Mouse (Mus musculus) C2C12 (cell line): ENCODE measurements around the gene Lpo. TPM values are rescaled to one million over a fixed set of nuclear protein-coding genes. Genes with fewer than 3 reads are reported as not detected.

ENCODE experiments used
- H3K27me3 ChIP-seq: one replicate; pipeline ENCODE4 v1.6.1; 2011; ENCODE audit not compliant: control insufficient read depth, insufficient read depth, insufficient read length
- H3K36me3 ChIP-seq: one replicate; pipeline ENCODE4 v1.6.1; 2011; ENCODE audit not compliant: control insufficient read depth, insufficient read depth
- H3K4me3 ChIP-seq: one replicate; pipeline ENCODE4 v1.5.1; 2011; ENCODE audit warnings: mild to moderate bottlenecking, control low read depth; ENCODE audit not compliant: poor library complexity, insufficient read depth, severe bottlenecking
- H3K79me2 ChIP-seq: one replicate; pipeline ENCODE4 v1.6.1; 2011; ENCODE audit not compliant: control insufficient read depth, insufficient read depth
- H3K79me3 ChIP-seq: one replicate; pipeline ENCODE4 v1.6.1; 2011; ENCODE audit warnings: low read depth, control low read depth
- H3ac ChIP-seq: one replicate; pipeline ENCODE3; 2011; ENCODE audit warnings: low read depth; ENCODE audit not compliant: control insufficient read depth, insufficient read length
- CEBPB ChIP-seq: IDR thresholded peaks from one replicate; pipeline ENCODE4 v1.6.1; 2011; ENCODE audit warnings: low read depth, mild to moderate bottlenecking, control low read depth, moderate library complexity
- CTCF ChIP-seq: IDR thresholded peaks from one replicate; pipeline ENCODE4 v1.5.1; 2011; ENCODE audit not compliant: control insufficient read depth, insufficient read depth, insufficient read length
- FOSL1 ChIP-seq: IDR thresholded peaks from one replicate; pipeline ENCODE4 v1.8.0; 2011; ENCODE audit warnings: mild to moderate bottlenecking, low read length; ENCODE audit not compliant: poor library complexity, insufficient read depth, severe bottlenecking
- MAX ChIP-seq: IDR thresholded peaks from one replicate; pipeline ENCODE4 v1.6.1; 2011; ENCODE audit warnings: mild to moderate bottlenecking, control low read depth
- MYOD1 ChIP-seq: IDR thresholded peaks from one replicate; pipeline ENCODE4 v1.6.1; 2011; ENCODE audit warnings: low read depth; ENCODE audit not compliant: control insufficient read depth, insufficient read length
- MYOG ChIP-seq: IDR thresholded peaks from one replicate; pipeline ENCODE4 v1.6.1; 2011; ENCODE audit not compliant: control insufficient read depth, insufficient read length; ENCODE audit errors: extremely low read depth
- USF1 ChIP-seq: IDR thresholded peaks from one replicate; pipeline ENCODE4 v1.6.1; 2011; ENCODE audit warnings: low read depth, mild to moderate bottlenecking, control low read depth, moderate library complexity
- microRNA-seq: library from miRNA; unstranded; fragments of <30 nt; microRNA quantifications from one replicate; pipeline ENCODE4, GENCODE M21; 2019; ENCODE audit warnings: borderline microRNAs expressed
- polyA plus RNA-seq: library from polyadenylated mRNA; unstranded; fragments of >200 nt; fragmentation: generic; extraction: Trizol; gene quantifications from one replicate; pipeline ENCODE4 v1.2.1, GENCODE M21; 2012; ENCODE audit warnings: missing spikeins

Gene Lpo
- polyA plus RNA-seq, 1 experiment: not detected

DNA sequence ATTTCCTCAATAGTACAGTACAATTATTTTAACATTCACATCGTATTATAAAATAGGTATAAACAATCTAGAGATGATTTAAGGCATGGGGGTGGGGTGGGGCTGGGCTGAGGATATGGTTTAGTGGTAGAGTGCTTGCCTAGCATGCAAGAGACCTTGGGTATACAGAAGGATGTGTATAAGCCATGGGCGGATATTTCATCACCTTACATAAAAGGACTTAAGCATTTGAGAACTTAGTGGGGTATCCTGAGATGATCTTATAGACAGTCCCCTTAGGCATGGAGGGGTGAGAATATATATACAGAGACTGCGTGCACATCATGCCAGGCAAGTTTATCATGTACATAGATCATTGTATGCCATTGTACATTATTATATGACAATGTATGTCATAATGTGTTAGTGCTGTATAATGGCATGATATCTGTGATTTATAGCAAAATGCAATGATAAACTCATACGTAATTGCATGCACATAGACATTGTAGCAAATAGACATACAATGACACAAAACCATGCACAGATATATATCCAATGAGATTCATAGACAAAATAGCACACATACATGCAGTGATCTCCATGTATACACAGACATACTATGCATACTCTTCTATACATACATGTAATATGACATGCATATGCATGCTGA lies 69.0 kb downstream of the Lpo start:
- Histone ChIP-seq H3K79me3 (peaks cover 15% of the 10 kb centered on the region), H3K79me2 (peaks cover 21% of the 10 kb centered on the region), H3K36me3 (peaks cover 9% of the 10 kb centered on the region), H3ac (no peak overlapping the region), H3K27me3 (peaks cover 40% of the 10 kb centered on the region), H3K4me3 (no peak overlapping the region)
- TF ChIP-seq CEBPB: peak; percentile 11
- no peak for TF ChIP-seq MAX
- TF ChIP-seq MYOD1: no peak
- TF ChIP-seq CTCF: no peak

DNA sequence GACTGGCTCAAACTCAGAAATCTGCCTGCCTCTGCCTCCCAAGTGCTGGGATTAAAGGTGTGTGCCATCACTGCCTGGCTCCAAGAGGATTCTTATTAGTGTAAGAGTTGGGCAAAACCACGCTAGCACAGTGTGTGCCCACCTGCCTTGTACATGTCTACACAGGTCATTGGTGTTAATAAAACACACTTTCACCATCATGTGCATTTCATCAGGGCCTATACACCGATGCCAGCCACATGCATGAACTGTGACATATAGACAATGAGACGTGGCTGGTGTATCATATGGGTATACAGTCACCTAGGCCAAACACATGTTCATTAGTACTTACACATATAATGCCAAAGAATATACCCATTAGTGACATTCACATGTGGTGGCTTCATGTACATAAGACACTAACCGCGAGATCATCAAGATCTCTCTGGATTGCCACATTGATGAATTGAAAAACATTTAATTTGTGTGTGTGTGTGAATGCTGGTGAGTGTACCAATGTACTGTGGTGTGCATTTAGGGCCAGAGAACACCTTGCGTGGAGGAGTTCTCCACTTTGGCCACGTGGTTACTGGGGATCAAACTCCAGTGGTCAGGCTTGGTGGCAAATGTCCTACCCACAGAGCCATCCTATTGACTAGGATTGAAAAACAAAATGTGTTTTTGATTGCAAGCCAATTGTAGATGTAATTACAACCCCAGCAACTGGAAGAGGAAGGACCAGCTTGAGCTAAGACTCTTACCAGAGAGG lies 69.8 kb downstream of the Lpo start:
- Histone ChIP-seq H3K4me3 (no peak overlapping the region), H3K36me3 (peaks cover 9% of the 10 kb centered on the region), H3ac (no peak overlapping the region), H3K79me2 (peaks cover 21% of the 10 kb centered on the region), H3K27me3 (peaks cover 33% of the 10 kb centered on the region), H3K79me3 (peaks cover 15% of the 10 kb centered on the region)
- peak; percentile 48 for TF ChIP-seq USF1
- no peak for TF ChIP-seq CTCF
- peak; percentile 55 for TF ChIP-seq MAX

DNA sequence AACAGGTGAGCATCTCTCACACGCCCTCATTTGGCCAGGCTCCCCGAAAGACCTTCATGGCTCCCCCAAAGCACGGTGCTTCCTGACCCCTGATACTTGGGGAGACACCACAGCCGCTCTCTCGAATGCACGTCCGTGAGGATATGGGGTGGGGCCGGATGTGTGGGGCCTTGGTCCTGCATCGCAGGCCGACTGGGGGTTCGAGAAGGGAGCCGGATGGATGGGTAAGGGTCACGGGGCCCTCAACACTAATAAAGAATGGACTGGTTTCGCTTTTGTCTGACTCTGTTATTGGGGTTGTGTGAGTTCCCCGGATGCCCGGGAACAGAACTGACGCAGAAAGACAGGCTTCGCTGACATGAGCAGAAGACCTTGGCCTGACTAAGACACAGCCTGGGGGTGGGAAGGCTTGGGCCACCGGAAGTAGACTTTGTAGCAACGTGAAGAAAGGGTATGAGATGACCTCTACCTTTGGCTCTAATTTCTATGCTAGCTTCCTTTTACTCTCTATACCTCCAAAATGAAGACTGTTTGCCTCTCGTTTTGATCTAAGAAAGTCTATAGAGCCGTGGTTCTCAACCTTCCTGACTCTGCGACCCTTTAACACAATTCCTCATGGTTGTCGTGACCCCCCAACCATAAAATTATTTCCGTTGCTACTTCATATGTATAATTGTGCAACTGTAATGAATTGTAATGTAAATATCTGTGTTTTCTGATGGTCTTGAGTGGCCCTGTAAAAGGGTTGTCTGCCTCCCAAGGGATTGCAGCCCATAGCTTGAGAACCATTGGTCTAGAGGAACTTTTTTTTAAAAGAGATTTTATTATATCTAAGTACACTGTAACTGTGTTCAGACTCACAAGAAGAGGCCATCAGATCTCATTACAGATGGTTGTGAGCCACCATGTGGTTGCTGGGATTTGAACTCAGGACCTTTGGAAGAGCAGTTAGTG lies 70.8 kb downstream of the Lpo start:
- no peak overlapping the region for H3ac ChIP-seq
- peaks cover 15% of the 10 kb centered on the region for H3K79me3 ChIP-seq
- peak overlapping the region; percentile 41 for H3K4me3 ChIP-seq
- peaks cover 22% of the 10 kb centered on the region for H3K27me3 ChIP-seq
- no peak for TF ChIP-seq MYOD1
- no peak for TF ChIP-seq CTCF
- no peak for TF ChIP-seq CEBPB
- TF ChIP-seq USF1: no peak
- no peak for TF ChIP-seq FOSL1
- no peak for TF ChIP-seq MYOG
- no peak for TF ChIP-seq MAX
- peaks cover 9% of the 10 kb centered on the region for H3K36me3 ChIP-seq
- peaks cover 21% of the 10 kb centered on the region for H3K79me2 ChIP-seq

Small RNA genes lying within 50 kb of the gene (microRNA-seq; reads per million reads assigned to microRNA genes)
- gene Mir142 (not detected), gene Mir142b (not detected)

Other genes starting within 250 kb of the Lpo start
- gene Mtmr4, start 236.1 kb downstream of the Lpo start, polyA plus RNA-seq: 28.0 TPM
- gene Hsf5, start 211.1 kb downstream of the Lpo start, polyA plus RNA-seq: 0.02 TPM
- gene Rnf43, start 165.6 kb downstream of the Lpo start, polyA plus RNA-seq: not detected
- 214 TPM for gene Supt4a, start 90.7 kb downstream of the Lpo start, polyA plus RNA-seq
- not detected for gene Tspoap1, start 67.7 kb downstream of the Lpo start, polyA plus RNA-seq
- gene Mpo, start 34.7 kb downstream of the Lpo start, polyA plus RNA-seq: not detected
- gene Mks1, start 24.9 kb upstream of the Lpo start, polyA plus RNA-seq: 5.8 TPM
- gene Epx, start 47.2 kb upstream of the Lpo start, polyA plus RNA-seq: not detected
- not detected for gene Olfr462, start 64.0 kb upstream of the Lpo start, polyA plus RNA-seq
- not detected for gene Olfr463, start 69.1 kb upstream of the Lpo start, polyA plus RNA-seq
- not detected for gene Olfr464, start 92.7 kb upstream of the Lpo start, polyA plus RNA-seq
- gene Dynll2, start 159.2 kb upstream of the Lpo start, polyA plus RNA-seq: 75.1 TPM
- gene Srsf1, start 219.1 kb upstream of the Lpo start, polyA plus RNA-seq: 143 TPM
- 13.3 TPM for gene Vezf1, start 240.0 kb upstream of the Lpo start, polyA plus RNA-seq